10 mouse cellular contexts compared by ENCODE assay signal in the genomic region with DNA sequence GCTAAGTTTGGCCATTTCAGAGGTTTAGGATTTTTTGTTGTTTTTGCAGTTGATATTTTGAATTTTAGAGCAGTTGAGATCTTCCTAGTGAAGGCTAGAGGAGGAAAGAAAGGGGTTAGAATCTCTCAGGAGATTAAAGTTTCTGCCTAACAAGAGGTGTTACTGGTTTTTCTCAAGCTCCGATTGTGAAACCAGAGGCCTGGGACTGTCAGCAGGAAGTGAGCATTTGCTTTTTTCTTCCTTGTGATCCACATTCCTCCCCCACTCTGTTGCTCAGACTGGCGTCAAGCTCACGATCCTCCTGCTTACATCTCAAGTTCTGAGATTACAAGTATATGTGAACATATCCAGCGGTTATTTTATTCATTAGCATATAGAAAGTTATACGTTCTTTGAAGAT. TPM values are rescaled to one million over a fixed set of nuclear protein-coding genes. Genes with fewer than 3 reads are reported as not detected.
DNase-seq lines count a peak whose midpoint lies in the region; ATAC-seq and TF ChIP-seq lines count a peak whose summit lies in the region.
"Had no signal": no experiment of that assay in that cellular context is flagged by ENCODE, and none has a peak within 500 bp of the region (broad histone marks: within the 10 kb centered on the region; RNA-seq: fewer than 3 reads in every experiment).

No protein-coding gene starts in this region.

- H3K4me1 ChIP-seq in MEL (ENCODE audit: control insufficient read depth in 1 of 2, insufficient read depth in 2 of 2, low read length in 2 of 2): peaks cover 2 to 4% of the 10 kb centered on the region in 2 experiments; a peak in 2 of 4 replicates
- H3K4me1 ChIP-seq in forebrain, embryonic 15.5 days: no peaks in the 10 kb centered on the region
- H3K4me1 ChIP-seq: midbrain, embryonic 12.5 days had no signal

- H3K27me3 ChIP-seq in MEL (ENCODE audit: control insufficient read depth in 1 of 2, insufficient read depth in 2 of 2, low read length in 2 of 2): no peaks in the 10 kb centered on the region; a peak in 1 of 4 replicates
- no peaks in the 10 kb centered on the region for H3K27me3 ChIP-seq in forebrain, embryonic 15.5 days
- H3K27me3 ChIP-seq: midbrain, embryonic 12.5 days had no signal

- peaks cover 0 to 6% of the 10 kb centered on the region in 2 experiments; a peak in 1 of 4 replicates for H3K36me3 ChIP-seq in MEL (ENCODE audit: control insufficient read depth in 1 of 2, insufficient read depth in 2 of 2, low read length in 2 of 2)
- H3K36me3 ChIP-seq in forebrain, embryonic 15.5 days: no peaks in the 10 kb centered on the region
- H3K36me3 ChIP-seq: midbrain, embryonic 12.5 days had no signal

- DNase-seq in adrenal gland, postnatal 14 days: peak; percentile 5
- no peak for DNase-seq in adrenal gland, postnatal 25 days
- DNase-seq in MEL (ENCODE audit: low read depth, low spot score): peak; percentile 5
- DNase-seq in heart, postnatal 14 days: peak; percentile 10 to 16
- peak; percentile 71 for DNase-seq in lung, postnatal 36 days
- no peak for DNase-seq in B cell, adult 2 months
- DNase-seq: gastrocnemius, postnatal 10 days had no signal

- intact Hi-C loops in heart, postnatal 14 days (cut with DNase I): loop anchor here (5.0 kb wide), 1 partner anchor 139 kb away; no protein-coding TSS in a partner anchor

- no peak for TF ChIP-seq POLR2A in MEL (IDR thresholded peaks at IDR 0.05; ENCODE audit: control insufficient read depth in 1 of 2, insufficient read depth in 1 of 2, low read depth in 1 of 2, low read length in 2 of 2, poor library complexity in 1 of 2)

- no peaks in the 10 kb centered on the region for H3K9me3 ChIP-seq in MEL (replicated peaks; ENCODE audit: insufficient read depth, low read length)
- H3K9me3 ChIP-seq in forebrain, embryonic 15.5 days: no peaks in the 10 kb centered on the region
- H3K9me3 ChIP-seq: midbrain, embryonic 12.5 days had no signal

- H3K9ac ChIP-seq in MEL (ENCODE audit: control insufficient read depth, low read depth, low read length, poor library complexity, severe bottlenecking): no peak overlapping the region
- H3K9ac ChIP-seq in forebrain, embryonic 15.5 days (replicated peaks): no peak overlapping the region
- H3K9ac ChIP-seq: midbrain, embryonic 12.5 days had no signal

- H3K79me2 ChIP-seq in MEL (ENCODE audit: control insufficient read depth, insufficient read depth, low read length, poor library complexity): no peaks in the 10 kb centered on the region

- no peak for TF ChIP-seq EP300 in MEL (IDR thresholded peaks at IDR 0.05; ENCODE audit: low read depth in 1 of 2, low read length in 2 of 2)

- H3K4me2 ChIP-seq in forebrain, embryonic 15.5 days (replicated peaks): no peak overlapping the region
- H3K4me2 ChIP-seq: midbrain, embryonic 12.5 days had no signal

- 58% methylated on average over 5 of the region's 5 CpGs for WGBS in forebrain, embryonic 15.5 days

- ATAC-seq in forebrain, embryonic 15.5 days (replicated peaks): no peak
- ATAC-seq in cerebellum, adult (ENCODE audit: insufficient number of reproducible peaks, low FRiP score, low TSS enrichment): no peak

- H3K27ac ChIP-seq in MEL (ENCODE audit: control insufficient read depth, low read depth, low read length): no peak overlapping the region
- H3K27ac ChIP-seq in forebrain, embryonic 15.5 days (replicated peaks): no peak overlapping the region
- H3K27ac ChIP-seq: midbrain, embryonic 12.5 days had no signal

- no peak for TF ChIP-seq RAD21 in MEL (IDR thresholded peaks at IDR 0.05; ENCODE audit: low read depth, low read length)

- no peak overlapping the region for H3K4me3 ChIP-seq in MEL (ENCODE audit: control insufficient read depth in 1 of 2, insufficient read depth in 1 of 2, low read depth in 2 of 2, low read length in 2 of 2)
- no peak overlapping the region for H3K4me3 ChIP-seq in forebrain, embryonic 15.5 days
- H3K4me3 ChIP-seq: midbrain, embryonic 12.5 days had no signal

- no peak for TF ChIP-seq CTCF in MEL (IDR thresholded peaks at IDR 0.05 in 2 of 3, conservative IDR thresholded peaks at IDR 0.05 in 1 of 3; ENCODE audit: control insufficient read depth in 1 of 3, insufficient read depth in 1 of 3, low read depth in 2 of 3, low read length in 3 of 3, poor library complexity in 1 of 3, severe bottlenecking in 1 of 3)

TF ChIP-seq in MEL, 35 proteins besides CTCF, POLR2A, EP300 and RAD21:
- TF ChIP-seq NRF1 (IDR thresholded peaks at IDR 0.05; ENCODE audit: insufficient read depth, low read depth, low read length, poor library complexity, severe bottlenecking): no peak
- no peak for TF ChIP-seq GABPA (IDR thresholded peaks at IDR 0.05; ENCODE audit: low read depth, low read length)
- TF ChIP-seq UBTF (IDR thresholded peaks at IDR 0.05; ENCODE audit: borderline replicate concordance, insufficient read depth, low read depth, low read length): no peak
- TF ChIP-seq MAX (IDR thresholded peaks at IDR 0.05; ENCODE audit: low read length): no peak
- TF ChIP-seq BHLHE40 (IDR thresholded peaks at IDR 0.05; ENCODE audit: borderline replicate concordance, low read depth, low read length): no peak
- no peak for TF ChIP-seq GATA1 (IDR thresholded peaks at IDR 0.05; ENCODE audit: low read depth, low read length)
- no peak for TF ChIP-seq JUND (IDR thresholded peaks at IDR 0.05; ENCODE audit: low read depth, low read length)
- TF ChIP-seq CHD1 (IDR thresholded peaks at IDR 0.05; ENCODE audit: low read depth, low read length): no peak

RNA-seq across cellular contexts. Expression of a gene that starts 5.0 kb away (rescaled TPM):
- total RNA-seq in adrenal gland, postnatal 14 days (2021): 1.4 and 2.1 TPM in 2 replicates
- total RNA-seq in adrenal gland, postnatal 25 days (2021): 1.8 and 4.2 TPM in 2 replicates
- 0.04 TPM in 1 of 2 replicates, not detected in the other for total RNA-seq in MEL (2012; rRNA removed)
- under 1 TPM in 1 of 2 experiments, not detected in 1; 0.68 TPM for polyA plus RNA-seq in MEL (2012; ENCODE audit: insufficient read depth in 1 of 2, insufficient read length in 2 of 2, low read depth in 1 of 2, low replicate concordance in 2 of 2, missing spikeins in 1 of 2)
- 1 to 10 TPM in 1 of 2 experiments, under 1 TPM in 1; 0.66 to 2.0 TPM for total RNA-seq in heart, postnatal 14 days (2021)
- 0.33 and 0.82 TPM in 2 replicates for polyA plus RNA-seq in forebrain, embryonic 15.5 days (2015; fragmentation: Nextera tagmentation; extraction: Ambion mirVana)

RNA-seq across cellular contexts. Expression of a gene that starts 24.6 kb away (rescaled TPM):
- 1.9 and 3.3 TPM in 2 replicates for total RNA-seq in adrenal gland, postnatal 14 days (2021)
- 1.0 and 1.4 TPM in 2 replicates for total RNA-seq in adrenal gland, postnatal 25 days (2021)
- 6.2 and 10.8 TPM in 2 replicates for total RNA-seq in MEL (2012; rRNA removed)
- polyA plus RNA-seq in MEL (2012; ENCODE audit: insufficient read depth in 1 of 2, insufficient read length in 2 of 2, low read depth in 1 of 2, low replicate concordance in 2 of 2, missing spikeins in 1 of 2): 1 to 10 TPM in 1 of 2 experiments, not detected in 1; 4.1 TPM
- under 1 TPM; 0.85 to 0.93 TPM for total RNA-seq in heart, postnatal 14 days (2021)
- polyA plus RNA-seq in forebrain, embryonic 15.5 days (2015; fragmentation: Nextera tagmentation; extraction: Ambion mirVana): 0.18 and 0.23 TPM in 2 replicates

Comparison
In these comparisons a context has a peak if more than half of its experiments do, and no peak if none do; other contexts are left out.
1. DNase-seq: peak in adrenal gland, postnatal 14 days (single experiment), MEL (single experiment), heart, postnatal 14 days (2 of 2) and lung, postnatal 36 days (single experiment); none in adrenal gland, postnatal 25 days (single experiment) and B cell, adult 2 months (0 of 2).